Mouse (Mus musculus): ENCODE results near the gene Zfp941. TPM values are rescaled to one million over a fixed set of nuclear protein-coding genes. Genes with fewer than 3 reads are reported as not detected.
"Not testable (repeated sequence)": the region's sequence is repeated elsewhere in the genome, so short reads cannot be mapped to it uniquely, and the experiment has no call there.

The Zfp941 gene
- polyA plus RNA-seq, 1 experiment from 2014 or later, result 3.7 TPM

- no peak for ATAC-seq (ENCODE audit: insufficient number of reproducible peaks, insufficient read depth, low FRiP score, low TSS enrichment)
- Histone ChIP-seq H3K9ac (no peak overlapping the region), H3K9me3 (no peaks in the 10 kb centered on the region), H3K4me1 (no peaks in the 10 kb centered on the region), H3K36me3 (peaks cover 14% of the 10 kb centered on the region), H3K4me2 (replicated peaks) (no peak overlapping the region), H3K27me3 (no peaks in the 10 kb centered on the region), H3K4me3 (no peak overlapping the region), H3K27ac (no peak overlapping the region)
- WGBS, result 88% methylated on average over 6 of the region's 6 CpGs
Observed at GRCm38 (mm10) chr7:140810496-140810895, 11.5 kb downstream of the Zfp941 start.

GRCm38 (mm10) chr7:140805704-140806103 is 16.3 kb downstream of the Zfp941 start:
- Histone ChIP-seq H3K9ac (no peak overlapping the region), H3K27ac (no peak overlapping the region), H3K4me2 (replicated peaks) (no peak overlapping the region), H3K4me1 (no peaks in the 10 kb centered on the region), H3K36me3 (peaks cover 5% of the 10 kb centered on the region; the same call in 1 of the 2 replicates), H3K4me3 (no peak overlapping the region), H3K27me3 (no peaks in the 10 kb centered on the region), H3K9me3 (no peaks in the 10 kb centered on the region)
- 7% methylated on average over 1 of the region's 1 CpGs for WGBS
- no peak; the same call in 1 of the 2 replicates for ATAC-seq (ENCODE audit: insufficient number of reproducible peaks, insufficient read depth, low FRiP score, low TSS enrichment)

- Histone ChIP-seq H3K27ac (no peak overlapping the region), H3K4me2 (replicated peaks) (no peak overlapping the region), H3K9ac (no peak overlapping the region), H3K9me3 (no peaks in the 10 kb centered on the region), H3K27me3 (no peaks in the 10 kb centered on the region), H3K4me3 (no peak overlapping the region), H3K36me3 (no peaks in the 10 kb centered on the region), H3K4me1 (no peaks in the 10 kb centered on the region)
- no peak for ATAC-seq (ENCODE audit: insufficient number of reproducible peaks, insufficient read depth, low FRiP score, low TSS enrichment)
- 72% methylated on average over 6 of the region's 6 CpGs for WGBS
Observed at GRCm38 (mm10) chr7:140802629-140803028, 19.3 kb downstream of the Zfp941 start.

- Histone ChIP-seq H3K27ac (no peak overlapping the region), H3K4me2 (replicated peaks) (no peak overlapping the region), H3K9me3 (no peaks in the 10 kb centered on the region), H3K4me1 (no peaks in the 10 kb centered on the region), H3K36me3 (no peaks in the 10 kb centered on the region), H3K4me3 (no peak overlapping the region), H3K9ac (no peak overlapping the region), H3K27me3 (no peaks in the 10 kb centered on the region)
- 61% methylated on average over 2 of the region's 2 CpGs for WGBS
- 0 out of 2 replicates have a peak, but pooled peaks have one; percentile 60 for ATAC-seq (ENCODE audit: insufficient number of reproducible peaks, insufficient read depth, low FRiP score, low TSS enrichment)
Observed at GRCm38 (mm10) chr7:140798212-140798611, 23.8 kb downstream of the Zfp941 start.

GRCm38 (mm10) chr7:140797619-140798018 is 24.4 kb downstream of the Zfp941 start:
- Histone ChIP-seq H3K4me3 (no peak overlapping the region), H3K27ac (no peak overlapping the region), H3K27me3 (no peaks in the 10 kb centered on the region), H3K9ac (no peak overlapping the region), H3K9me3 (no peaks in the 10 kb centered on the region), H3K36me3 (no peaks in the 10 kb centered on the region), H3K4me2 (replicated peaks) (no peak overlapping the region), H3K4me1 (no peaks in the 10 kb centered on the region)
- 91% methylated on average over 3 of the region's 3 CpGs for WGBS
- 0 out of 2 replicates have a peak, but pooled peaks have one; percentile 10 for ATAC-seq (ENCODE audit: insufficient number of reproducible peaks, insufficient read depth, low FRiP score, low TSS enrichment)

- H3K36me3 ChIP-seq, result no peaks in the 10 kb centered on the region
- H3K4me1 ChIP-seq, result no peaks in the 10 kb centered on the region
- no peak overlapping the region for H3K4me2 ChIP-seq (replicated peaks)
- no peaks in the 10 kb centered on the region for H3K9me3 ChIP-seq
- H3K27ac ChIP-seq, result no peak overlapping the region
- no peak overlapping the region for H3K4me3 ChIP-seq
- H3K27me3 ChIP-seq, result no peaks in the 10 kb centered on the region
- no peak overlapping the region for H3K9ac ChIP-seq
- 74% methylated on average over 4 of the region's 4 CpGs for WGBS
- ATAC-seq (ENCODE audit: insufficient number of reproducible peaks, insufficient read depth, low FRiP score, low TSS enrichment), result no peak
Observed at GRCm38 (mm10) chr7:140793541-140793940, 28.4 kb downstream of the Zfp941 start.

- H3K27ac ChIP-seq, result no peak overlapping the region
Observed at GRCm38 (mm10) chr7:140788053-140788435, 33.9 kb downstream of the Zfp941 start.

GRCm38 (mm10) chr7:140787406-140788052 is 34.4 kb downstream of the Zfp941 start, which contains the start of gene Syce1:
Gene Syce1, minus strand, starts transcription at chr7:140787852.
- ATAC-seq (ENCODE audit: insufficient number of reproducible peaks, insufficient read depth, low FRiP score, low TSS enrichment), result no peak
- WGBS, result 81% methylated on average over 33 of the region's 33 CpGs
- H3K4me1 ChIP-seq, result no peaks in the 10 kb centered on the region
- H3K27me3 ChIP-seq, result no peaks in the 10 kb centered on the region
- H3K9me3 ChIP-seq, result no peaks in the 10 kb centered on the region
- H3K4me2 ChIP-seq (replicated peaks), result no peak within 1 kb of the TSS
- no peak within 1 kb of the TSS for H3K27ac ChIP-seq
- H3K9ac ChIP-seq, result no peak within 1 kb of the TSS
- no peaks in the 10 kb centered on the region for H3K36me3 ChIP-seq
- H3K4me3 ChIP-seq, result no peak within 1 kb of the TSS

More at GRCm38 (mm10) chr7:140788053-140788435, 33.9 kb downstream of the Zfp941 start:
- Histone ChIP-seq H3K4me2 (replicated peaks) (no peak overlapping the region), H3K9me3 (no peaks in the 10 kb centered on the region), H3K36me3 (no peaks in the 10 kb centered on the region), H3K27me3 (no peaks in the 10 kb centered on the region), H3K4me3 (no peak overlapping the region), H3K9ac (no peak overlapping the region), H3K4me1 (no peaks in the 10 kb centered on the region)
- no peak for ATAC-seq (ENCODE audit: insufficient number of reproducible peaks, insufficient read depth, low FRiP score, low TSS enrichment)
- WGBS, result 82% methylated on average over 7 of the region's 7 CpGs

- Histone ChIP-seq H3K4me3 (no peak overlapping the region), H3K27ac (no peak overlapping the region), H3K4me2 (replicated peaks) (no peak overlapping the region), H3K27me3 (no peaks in the 10 kb centered on the region), H3K9me3 (no peaks in the 10 kb centered on the region), H3K9ac (no peak overlapping the region), H3K36me3 (no peaks in the 10 kb centered on the region), H3K4me1 (no peaks in the 10 kb centered on the region)
- no peak for ATAC-seq (ENCODE audit: insufficient number of reproducible peaks, insufficient read depth, low FRiP score, low TSS enrichment)
- 79% methylated on average over 4 of the region's 4 CpGs for WGBS
Observed at GRCm38 (mm10) chr7:140780548-140780947, 41.4 kb downstream of the Zfp941 start.

- Histone ChIP-seq H3K27me3 (no peaks in the 10 kb centered on the region), H3K4me3 (no peak overlapping the region), H3K27ac (no peak overlapping the region), H3K4me2 (replicated peaks) (no peak overlapping the region), H3K9ac (no peak overlapping the region), H3K4me1 (no peaks in the 10 kb centered on the region), H3K9me3 (no peaks in the 10 kb centered on the region), H3K36me3 (no peaks in the 10 kb centered on the region)
- 79% methylated on average over 12 of the region's 12 CpGs for WGBS
- no peak for ATAC-seq (ENCODE audit: insufficient number of reproducible peaks, insufficient read depth, low FRiP score, low TSS enrichment)
Observed at GRCm38 (mm10) chr7:140765888-140766739, 55.9 kb downstream of the Zfp941 start.

GRCm38 (mm10) chr7:140765391-140765790 is 56.6 kb downstream of the Zfp941 start:
- not testable (repeated sequence) for H3K9ac ChIP-seq; H3K27me3 ChIP-seq; H3K9me3 ChIP-seq; H3K4me1 ChIP-seq; H3K4me3 ChIP-seq; H3K36me3 ChIP-seq; ATAC-seq (ENCODE audit: insufficient number of reproducible peaks, insufficient read depth, low FRiP score, low TSS enrichment); H3K27ac ChIP-seq; H3K4me2 ChIP-seq (replicated peaks)
- WGBS, result 67% methylated on average over 1 of the region's 1 CpGs

All from embryonic facial prominence, embryonic 12.5 days (tissue).